ENCODE assay signal across 11 mouse cellular contexts in the genomic region with DNA sequence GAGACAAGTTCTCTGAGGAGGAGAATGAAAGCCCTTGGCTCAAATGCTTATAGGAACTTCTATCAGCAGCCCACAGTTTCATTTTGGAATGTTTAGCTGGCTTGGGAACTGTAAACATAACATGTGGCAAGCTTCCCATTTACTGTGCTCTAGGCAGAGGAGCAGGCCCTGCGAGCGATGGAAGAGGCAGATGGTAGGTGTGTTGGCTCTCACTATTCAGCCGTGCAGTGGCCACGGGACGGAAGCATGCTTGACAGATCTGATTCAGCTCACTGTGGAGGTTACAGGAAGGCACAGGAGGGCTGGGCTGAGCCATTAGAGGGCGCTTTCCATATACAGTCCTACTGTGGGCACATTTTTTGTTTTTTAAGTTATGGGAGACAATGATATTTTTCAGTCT.
DNase-seq lines count a peak whose midpoint lies in the region; ATAC-seq lines count a peak whose summit lies in the region.
"Had no signal": no experiment of that assay in that cellular context is flagged by ENCODE, and none has a peak within 500 bp of the region (broad histone marks: within the 10 kb centered on the region; RNA-seq: fewer than 3 reads in every experiment).

No protein-coding gene starts in this region.

- no peak overlapping the region for H3K4me2 ChIP-seq in intestine, embryonic 15.5 days (replicated peaks)

- DNase-seq in spleen, adult 18-20 months = peak; percentile 35 to 46
- no peak for DNase-seq in spleen, postnatal 14 days (ENCODE audit: low spot score in 2 of 2)
- peak; percentile 85 to 89 for DNase-seq in cerebellum, postnatal 10 days
- peak; percentile 36 for DNase-seq in kidney, postnatal 14 days
- DNase-seq in retina, postnatal 1 day = peak; percentile 40
- DNase-seq in MN1 (ENCODE audit: low spot score) = no peak
- DNase-seq in frontal cortex, postnatal 36 days (ENCODE audit: low spot score in 2 of 2) = no peak
- DNase-seq: gastrocnemius, postnatal 10 days; right cerebral cortex, postnatal 14 days had no signal

- no peak overlapping the region for H3K27ac ChIP-seq in intestine, embryonic 15.5 days
- H3K27ac ChIP-seq: liver, embryonic 14.5 days had no signal

- H3K9ac ChIP-seq in intestine, embryonic 15.5 days = no peak overlapping the region
- H3K9ac ChIP-seq: liver, embryonic 14.5 days had no signal

- H3K36me3 ChIP-seq in intestine, embryonic 15.5 days = no peaks in the 10 kb centered on the region

- no peak overlapping the region for H3K4me3 ChIP-seq in intestine, embryonic 15.5 days (replicated peaks)

- 0 out of 2 replicates have a peak, but pooled peaks cover 3% of the 10 kb centered on the region for H3K4me1 ChIP-seq in intestine, embryonic 15.5 days (replicated peaks)

- H3K27me3 ChIP-seq in intestine, embryonic 15.5 days (replicated peaks) = no peaks in the 10 kb centered on the region

- H3K9me3 ChIP-seq in intestine, embryonic 15.5 days = no peaks in the 10 kb centered on the region

- ATAC-seq in intestine, embryonic 15.5 days = no peak

- 64% methylated on average over 6 of the region's 6 CpGs for WGBS in intestine, embryonic 15.5 days

Comparison
In these comparisons a context has a peak if more than half of its experiments do, and no peak if none do; other contexts are left out.
1. DNase-seq: peak in spleen, adult 18-20 months (2 of 2), cerebellum, postnatal 10 days (2 of 2), kidney, postnatal 14 days (single experiment) and retina, postnatal 1 day (single experiment); none in spleen, postnatal 14 days (0 of 2), MN1 (single experiment) and frontal cortex, postnatal 36 days (0 of 2).